Mouse (Mus musculus) activated CD4-positive, CD25-positive, alpha-beta regulatory T cell (primary cell): ENCODE measurements around the gene Mxra7. TPM values are rescaled to one million over a fixed set of nuclear protein-coding genes. Genes with fewer than 3 reads are reported as not detected.

Experiments used
- polyA plus RNA-seq, 2 experiments: library from polyadenylated mRNA; unstranded; fragments of 100-300 nt; shearing (Covaris generic); gene quantifications; one replicate each; pipeline ENCODE4 v1.2.1; 2017

Gene Mxra7
- under 1 TPM in 1 of 2 experiments, not detected in 1; 0.30 TPM for polyA plus RNA-seq

DNA sequence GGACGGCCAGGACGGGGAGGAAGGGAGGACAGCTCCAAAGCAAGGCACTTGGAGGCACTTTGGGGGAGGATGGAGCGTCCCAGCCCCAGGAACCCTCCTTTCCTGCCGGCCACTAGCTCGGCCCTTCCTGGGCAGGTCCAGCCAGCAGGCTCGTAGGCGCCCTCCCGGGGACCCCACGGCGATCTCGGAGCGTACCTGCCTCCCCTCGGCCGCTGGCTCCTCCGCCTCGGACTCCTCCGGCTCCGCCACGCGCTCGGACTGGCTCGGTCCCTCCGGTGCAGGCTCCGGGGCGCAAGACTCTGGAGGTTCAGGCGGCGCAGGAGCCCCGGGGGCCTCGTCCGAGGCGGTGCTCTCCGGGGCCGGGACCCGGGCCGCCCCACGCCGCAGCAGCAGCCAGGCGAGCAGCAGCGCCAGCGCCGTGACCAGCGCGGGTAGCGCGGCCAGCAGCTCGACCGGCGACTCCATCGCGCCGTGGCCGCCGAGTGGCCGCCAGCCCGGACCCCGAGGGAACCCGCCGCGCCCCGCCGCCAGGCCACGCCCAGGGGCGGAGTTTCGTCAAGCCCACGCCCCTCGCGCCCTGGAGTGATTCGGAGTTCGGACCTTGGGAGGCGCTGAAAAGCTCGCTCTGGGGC is at the start of gene Mxra7:
TSS of gene Mxra7 (minus strand) at position 513 of the 632 bp plus-strand sequence.

DNA sequence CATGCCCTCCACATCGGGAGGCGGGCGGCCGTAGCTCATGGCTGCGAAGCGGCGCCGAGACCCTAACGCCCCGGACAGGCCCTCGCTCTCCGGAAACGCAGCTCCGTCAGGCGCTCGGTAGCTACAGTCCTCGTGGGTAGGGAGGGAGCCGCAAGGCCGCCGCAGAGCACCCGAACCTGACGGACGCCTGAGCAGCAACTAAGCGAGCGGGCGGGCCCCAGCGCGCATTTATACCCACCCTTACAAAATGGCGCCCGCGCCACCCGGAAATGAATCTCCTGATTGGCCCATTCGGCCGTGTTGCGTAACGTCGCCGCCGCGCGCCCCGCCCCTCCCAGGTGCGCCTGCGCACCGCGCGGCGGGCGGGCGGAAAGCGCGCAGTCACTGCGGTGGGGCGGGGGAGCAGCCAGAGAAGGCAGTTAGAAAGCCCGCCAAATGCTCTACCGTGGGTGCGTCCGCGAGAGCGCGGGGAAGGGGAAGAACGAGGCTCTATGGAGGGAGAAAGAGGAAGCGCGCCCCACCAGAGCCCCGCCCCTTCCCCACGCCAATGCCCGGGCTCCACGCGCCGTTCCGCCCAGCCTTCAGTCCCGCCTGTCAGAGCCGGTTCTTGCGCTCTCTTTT is 25.2 kb upstream of the Mxra7 start, which contains the start of gene Srsf2:
TSS of gene Srsf2 (minus strand) at position 204 of the 621 bp plus-strand sequence.

GRCm38 (mm10) chr11:116852291-116852890 is 24.5 kb upstream of the Mxra7 start, which contains the start of gene Mfsd11:
Gene Mfsd11 (plus strand): TSS chr11:116852440.

DNA sequence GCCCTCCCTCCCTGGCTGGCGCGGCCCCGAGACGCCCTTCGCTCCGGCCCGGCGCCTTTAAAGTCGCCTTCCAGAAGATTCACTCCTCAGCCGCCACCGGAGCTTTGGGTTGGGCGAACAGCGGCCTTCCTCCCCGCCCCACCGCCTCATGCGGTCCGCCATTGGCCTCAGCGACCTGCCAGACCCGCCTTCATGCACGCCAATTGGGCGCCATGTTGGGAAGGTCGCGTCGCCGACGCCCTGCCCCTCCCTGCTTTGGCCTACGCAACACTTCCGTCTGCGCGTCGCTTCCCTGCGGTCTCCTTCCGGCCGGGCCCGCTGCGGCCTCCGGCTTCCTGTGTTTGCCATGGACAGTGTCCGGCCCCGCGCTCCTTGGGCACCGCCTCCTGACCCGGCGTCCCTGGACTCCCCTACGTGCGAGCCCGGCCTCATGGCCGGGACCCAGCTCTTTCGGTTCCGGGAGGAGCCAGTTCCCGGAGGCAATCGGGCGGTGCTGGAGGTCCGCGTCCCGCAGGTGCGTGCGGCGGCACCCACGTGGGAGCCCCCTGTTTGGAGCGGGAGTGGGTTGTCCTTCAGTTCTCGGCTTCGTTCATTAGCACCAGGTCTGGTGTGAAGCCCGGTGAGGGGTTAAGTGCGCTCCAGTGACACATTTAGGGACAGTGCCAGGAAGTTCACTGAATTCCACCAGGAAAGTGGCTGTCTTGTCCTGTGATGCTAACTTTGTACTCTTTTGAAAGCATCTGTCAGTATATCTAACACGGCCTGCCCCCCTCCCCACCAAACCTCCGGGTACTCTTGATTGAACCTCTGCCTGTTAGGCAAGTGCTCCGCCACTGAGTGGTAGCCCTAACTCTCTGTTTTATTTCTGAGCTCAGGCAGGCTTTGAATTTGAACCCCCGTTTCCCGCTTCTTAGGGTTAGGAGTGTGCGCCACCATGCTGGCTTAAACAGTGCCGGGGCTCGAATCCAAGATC is 15.7 kb upstream of the Mxra7 start, which contains the start of the genes Mettl23 and Jmjd6:
TSS of gene Mettl23 (plus strand) at position 18 of the 973 bp plus-strand sequence.
TSS of gene Jmjd6 (minus strand) at position 189 of the 973 bp plus-strand sequence.

GRCm38 (mm10) chr11:116775407-116775806 is 52.4 kb downstream of the Mxra7 start, which contains the start of gene St6galnac1:
Gene St6galnac1 (minus strand): TSS chr11:116775507.

Other genes with a start within 250 kb of the Mxra7 start
- gene Ube2o, start 246.6 kb downstream of the Mxra7 start, polyA plus RNA-seq: 10 to 100 TPM in 1 of 2 experiments, 1 to 10 TPM in 1; 7.3 to 11.6 TPM
- gene Aanat, start 241.6 kb downstream of the Mxra7 start, polyA plus RNA-seq: not detected
- gene Rhbdf2, start 201.0 kb downstream of the Mxra7 start, polyA plus RNA-seq: 10 to 100 TPM in 1 of 2 experiments, 1 to 10 TPM in 1; 8.6 to 18.0 TPM
- not detected for gene Prcd, start 174.5 kb downstream of the Mxra7 start, polyA plus RNA-seq
- under 1 TPM; 0.18 to 0.38 TPM for gene Cygb, start 173.7 kb downstream of the Mxra7 start, polyA plus RNA-seq
- gene St6galnac1, start 52.5 kb downstream of the Mxra7 start, polyA plus RNA-seq: 1 to 10 TPM in 1 of 2 experiments, not detected in 1; 1.2 TPM
- 100 to 1,000 TPM; 199 to 221 TPM for gene Mettl23, start 15.2 kb upstream of the Mxra7 start, polyA plus RNA-seq
- 10 to 100 TPM; 59.5 to 75.9 TPM for gene Jmjd6, start 15.4 kb upstream of the Mxra7 start, polyA plus RNA-seq
- gene Mfsd11, start 24.4 kb upstream of the Mxra7 start, polyA plus RNA-seq: 10 to 100 TPM; 16.6 to 29.2 TPM
- gene Srsf2, start 25.0 kb upstream of the Mxra7 start, polyA plus RNA-seq: 100 to 1,000 TPM; 392 to 409 TPM
- gene Mgat5b, start 90.8 kb upstream of the Mxra7 start, polyA plus RNA-seq: not detected